Mouse (Mus musculus) embryo, embryonic 10.5 days (tissue): ENCODE results near the gene Dock4.

Experiments used
- DNase-seq: peaks from one replicate; pipeline ENCODE4 v3.0.0-alpha.2; 2015; ENCODE audit warnings: low spot score

Dock4 gene

DNA sequence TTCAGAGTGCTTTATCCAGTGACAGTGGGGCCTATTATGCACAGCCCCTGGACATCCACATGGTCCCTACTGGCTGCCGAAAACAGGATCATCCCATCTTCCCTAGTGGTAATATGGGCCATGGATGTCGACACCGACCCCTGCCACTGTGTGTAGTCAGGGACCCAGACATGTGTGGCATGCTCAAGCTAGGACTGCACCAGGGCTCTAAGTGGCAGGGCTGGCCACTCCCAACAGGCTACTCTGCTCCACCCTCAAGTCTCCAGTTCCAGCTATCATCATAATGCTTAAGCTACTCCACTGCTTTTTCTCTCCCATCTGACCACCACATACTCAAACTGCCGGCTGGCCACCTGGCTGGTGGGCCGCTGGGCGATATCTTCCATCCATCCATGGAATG is 439.6 kb downstream of the Dock4 start:
- no peak for DNase-seq

DNA sequence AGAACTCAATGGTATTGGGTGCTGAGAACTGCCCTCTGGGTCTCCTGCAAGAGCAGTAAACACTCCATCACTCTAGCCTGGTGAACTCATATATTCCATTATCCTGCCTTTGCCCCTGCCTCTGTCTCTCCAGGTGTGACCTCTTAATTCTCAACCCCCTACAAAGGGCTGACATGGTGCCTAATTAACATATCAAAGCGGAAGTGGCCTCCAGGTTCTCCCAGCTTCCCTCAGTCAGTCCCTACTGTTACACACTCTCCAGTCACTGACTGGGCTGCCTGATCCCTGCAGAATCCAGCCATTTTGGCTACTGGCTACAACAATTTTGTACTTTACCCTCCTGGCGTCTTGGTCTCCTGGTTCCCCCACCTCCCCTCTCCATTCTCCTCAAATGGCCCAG is 441.7 kb downstream of the Dock4 start:
- DNase-seq, result no peak

DNA sequence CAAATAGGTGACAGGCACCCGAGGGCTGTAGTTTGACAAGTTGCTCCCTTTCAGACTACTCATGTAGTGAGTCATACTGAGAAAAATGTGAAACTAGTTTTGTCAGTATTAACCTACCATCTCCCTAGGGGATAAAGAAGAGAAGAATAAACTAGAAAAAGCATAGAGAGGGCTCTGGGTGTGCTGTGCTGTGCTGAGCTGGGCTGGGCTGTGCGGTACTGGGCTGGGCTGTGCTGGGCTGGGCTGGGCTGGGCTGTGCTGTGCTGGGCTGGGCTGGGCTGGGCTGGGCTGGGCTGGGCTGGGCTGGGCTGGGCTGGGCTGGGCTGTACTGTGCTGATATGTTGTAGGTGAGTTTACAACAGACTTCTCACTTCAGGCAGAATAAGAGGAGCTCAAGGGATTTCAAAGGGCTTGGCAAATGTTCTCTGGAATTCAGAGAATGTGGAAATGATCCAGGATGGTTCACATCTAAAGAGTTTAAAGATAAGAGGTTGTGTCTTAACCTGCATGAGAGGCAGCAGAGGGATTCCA is 442.6 kb downstream of the Dock4 start:
- DNase-seq, result no peak

DNA sequence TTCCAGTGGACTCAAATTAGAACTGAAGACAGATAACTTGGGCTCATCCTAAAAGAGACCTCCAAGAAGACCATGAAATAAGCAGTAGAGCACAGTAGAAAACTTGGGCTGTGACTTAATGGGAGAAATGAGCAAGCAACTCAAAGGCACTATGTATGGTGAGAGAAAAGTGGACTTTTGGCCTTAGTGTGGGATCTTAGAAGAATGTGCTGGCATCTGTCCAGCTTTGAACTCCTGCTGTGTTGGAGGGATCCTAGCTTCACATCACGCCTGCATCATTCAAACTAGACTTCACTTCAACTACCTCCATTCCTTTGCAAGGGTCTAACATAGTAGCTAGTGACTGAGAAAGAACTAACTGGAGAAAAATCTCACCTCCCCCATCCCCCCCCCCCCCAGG is 443.1 kb downstream of the Dock4 start:
- DNase-seq, result no peak

DNA sequence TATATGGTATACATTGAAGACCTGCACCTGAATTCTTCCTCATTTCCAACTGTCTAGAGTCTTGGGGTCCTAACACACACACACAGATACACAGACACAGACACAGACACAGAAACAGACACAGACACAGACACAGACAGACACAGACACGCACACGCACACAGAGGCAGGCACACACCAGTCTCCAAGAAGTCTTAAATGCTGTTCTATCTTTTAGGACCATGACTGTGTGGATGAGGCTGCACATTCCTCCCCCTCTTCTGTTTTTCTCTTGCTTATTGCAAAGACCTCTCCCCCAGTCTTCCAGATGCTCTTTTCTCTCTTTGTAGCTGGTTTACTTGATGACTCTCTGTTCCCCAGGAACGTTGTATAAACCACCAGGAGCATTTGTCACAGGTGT is 443.8 kb downstream of the Dock4 start:
- no peak for DNase-seq

DNA sequence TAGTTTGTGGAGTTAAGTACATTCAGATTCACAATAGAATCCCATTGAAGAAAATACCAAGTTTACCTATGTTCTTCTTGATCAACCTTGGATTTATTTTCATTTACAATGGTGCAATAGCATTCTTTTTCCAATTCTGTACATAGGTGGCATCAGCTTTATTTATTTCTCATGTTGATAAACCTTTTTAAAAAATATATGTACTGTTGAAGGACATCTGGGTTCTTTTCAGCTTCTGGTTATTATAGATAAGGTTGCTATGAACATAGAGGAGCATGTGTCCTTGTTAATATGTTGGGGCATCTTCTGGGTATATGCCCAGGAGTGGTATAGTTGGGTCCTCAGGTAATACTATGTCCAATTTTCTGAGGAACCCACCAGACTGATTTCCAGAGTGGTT is 445.4 kb downstream of the Dock4 start:
- no peak for DNase-seq

DNA sequence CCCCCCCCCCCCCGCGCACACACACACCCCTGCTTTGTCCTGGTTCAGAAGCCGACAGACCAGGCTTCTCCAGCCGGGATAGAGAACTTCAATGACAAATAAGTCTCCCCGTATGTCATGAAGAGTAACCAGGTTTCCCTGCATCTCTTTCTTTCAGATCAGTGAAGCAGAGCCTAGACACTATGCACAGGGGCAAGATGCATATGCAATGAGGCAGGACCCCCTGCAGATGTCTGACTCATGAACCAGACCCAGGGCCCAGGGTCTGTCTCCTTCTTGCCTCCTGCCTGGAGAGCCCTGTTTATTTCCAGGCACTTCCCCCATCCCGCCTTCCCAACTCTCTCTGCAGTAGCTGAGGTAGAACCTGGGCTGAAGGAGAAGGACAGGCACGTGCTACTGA is 448.0 kb downstream of the Dock4 start:
- no peak for DNase-seq

DNA sequence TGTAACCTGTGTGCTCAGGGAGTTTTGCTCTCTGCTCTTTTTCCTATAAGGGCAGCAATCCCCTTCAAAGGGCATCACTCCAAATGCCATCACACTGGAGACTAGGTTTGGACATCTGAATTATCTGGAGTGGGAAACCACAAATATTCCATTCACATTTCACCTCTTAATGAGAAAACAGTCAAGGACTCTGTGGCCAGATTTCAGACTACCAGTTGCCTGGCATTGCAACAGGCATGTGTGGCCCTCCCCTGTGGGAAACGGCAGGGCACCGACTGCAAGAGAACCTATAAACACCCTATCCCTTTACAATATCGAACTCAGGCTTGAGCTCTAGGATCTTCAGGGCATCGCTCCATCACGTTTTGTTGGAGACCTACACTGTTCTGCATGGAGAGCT is 448.9 kb downstream of the Dock4 start:
- no peak for DNase-seq
